Mouse (Mus musculus) heart, adult 8-10 months (tissue): ENCODE data around the gene Rufy3. TPM values are rescaled to one million over a fixed set of nuclear protein-coding genes. Genes with fewer than 3 reads are reported as not detected.
A peak's percentile ranks its signal among the peaks of the same experiment; 100 is the strongest.

Experiments used
- DNase-seq: peaks from one replicate; pipeline ENCODE4 v3.0.0; 2022; ENCODE audit warnings: low spot score
- total RNA-seq, 4 experiments: library from RNA; stranded (reverse); gene quantifications; 2 replicates each; pipeline ENCODE4 v1.2.4; 2022

Rufy3 gene
- total RNA-seq, 4 experiments from 2014 or later, result 12.8 to 16.1 (median 14.4) TPM

DNA sequence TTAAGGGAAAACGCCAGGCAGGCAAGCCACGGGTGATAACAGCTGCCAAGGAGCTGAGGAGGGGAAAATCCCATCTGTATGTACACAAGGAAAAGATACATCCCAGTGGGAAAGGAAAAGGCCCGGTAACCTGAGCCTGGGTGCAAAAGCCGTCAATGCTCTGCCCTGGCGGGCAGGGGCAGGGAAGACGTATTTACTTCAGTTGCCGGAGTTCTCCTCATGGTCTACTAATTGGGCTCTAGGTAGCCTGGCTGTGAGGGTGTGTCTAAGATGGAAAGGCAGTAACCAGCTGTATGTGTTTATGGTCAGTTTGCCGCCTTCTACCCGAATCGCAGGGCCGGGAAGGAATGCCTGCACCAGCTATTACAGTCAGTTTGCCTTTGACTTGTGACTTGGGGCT is 64.3 kb downstream of the Rufy3 start:
- DNase-seq, result no peak

DNA sequence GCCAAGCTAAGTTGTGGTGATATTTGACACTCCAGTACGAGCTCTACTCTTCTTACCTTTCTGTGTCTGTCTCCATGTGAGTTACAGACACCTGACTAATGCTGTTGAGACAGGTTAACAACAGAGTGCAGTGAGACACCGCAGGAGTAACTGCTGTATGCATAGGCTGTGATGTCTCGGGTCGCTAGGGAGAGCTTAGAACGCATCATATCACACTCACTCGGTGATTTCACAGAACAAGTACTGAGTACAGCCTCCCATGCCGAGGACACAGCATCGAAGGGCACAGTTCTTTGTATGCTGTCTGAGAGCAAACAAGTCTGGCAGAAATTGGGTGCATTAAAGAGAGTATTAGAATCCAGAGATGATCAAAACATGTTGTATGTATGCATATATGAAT is 65.1 kb downstream of the Rufy3 start:
- no peak for DNase-seq

DNA sequence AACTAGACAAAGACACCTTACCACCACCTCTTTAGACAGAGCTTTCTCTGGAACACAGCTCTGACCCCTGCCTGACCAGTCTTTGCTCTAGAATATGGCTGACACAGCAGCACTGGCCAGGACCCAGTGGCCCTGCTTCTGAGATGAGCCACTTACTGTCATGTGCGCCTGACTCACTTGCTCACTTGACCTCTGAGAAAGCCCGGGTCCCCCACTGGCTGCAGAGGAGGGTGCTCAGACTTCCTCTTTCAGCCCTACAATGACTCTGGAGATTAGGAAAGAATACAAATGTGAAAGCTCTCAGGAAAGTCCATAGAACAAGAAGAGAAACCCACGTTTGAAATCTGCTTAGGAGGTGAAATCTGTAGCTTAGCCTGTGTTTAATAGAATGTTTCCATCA is 66.0 kb downstream of the Rufy3 start:
- DNase-seq, result peak; percentile 55

DNA sequence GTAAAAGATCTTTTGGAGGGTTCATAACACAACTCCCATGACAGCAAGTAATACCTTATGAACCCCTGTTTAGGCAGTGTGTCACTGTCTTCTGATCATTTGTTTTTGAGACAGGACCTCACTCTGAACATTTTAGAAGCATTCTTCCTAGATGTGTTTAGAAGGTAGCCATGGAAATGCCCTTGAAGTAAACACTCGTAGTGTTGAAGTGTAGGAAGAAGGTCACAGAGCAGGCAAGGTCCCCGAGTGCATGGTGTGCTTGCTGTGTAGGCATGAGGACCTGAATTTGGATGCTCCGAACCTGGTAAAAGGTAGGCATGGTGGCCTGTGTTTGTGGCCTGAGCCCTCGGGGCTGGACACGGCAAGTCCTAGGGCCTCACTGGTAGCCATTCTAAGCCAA is 66.7 kb downstream of the Rufy3 start:
- DNase-seq, result no peak

DNA sequence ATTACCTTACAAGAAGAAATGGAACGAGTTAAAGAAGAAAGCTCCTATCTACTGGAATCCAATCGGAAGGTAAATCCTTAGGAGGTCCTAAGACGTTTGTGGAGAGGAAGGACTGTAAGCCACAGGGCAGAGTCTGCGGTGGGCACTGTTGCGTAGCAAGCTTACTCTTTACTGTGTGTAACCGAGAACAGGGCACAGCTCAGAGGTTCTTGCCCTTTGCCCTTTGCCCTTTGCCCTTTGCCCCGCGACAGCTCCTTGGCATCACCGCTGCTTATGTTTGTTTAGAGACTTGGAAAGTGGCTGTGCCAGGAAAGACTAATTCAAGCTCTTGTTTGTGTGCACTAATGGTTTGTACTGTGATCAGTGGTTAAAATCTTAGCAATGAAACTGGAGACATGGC is 67.6 kb downstream of the Rufy3 start:
- no peak for DNase-seq

DNA sequence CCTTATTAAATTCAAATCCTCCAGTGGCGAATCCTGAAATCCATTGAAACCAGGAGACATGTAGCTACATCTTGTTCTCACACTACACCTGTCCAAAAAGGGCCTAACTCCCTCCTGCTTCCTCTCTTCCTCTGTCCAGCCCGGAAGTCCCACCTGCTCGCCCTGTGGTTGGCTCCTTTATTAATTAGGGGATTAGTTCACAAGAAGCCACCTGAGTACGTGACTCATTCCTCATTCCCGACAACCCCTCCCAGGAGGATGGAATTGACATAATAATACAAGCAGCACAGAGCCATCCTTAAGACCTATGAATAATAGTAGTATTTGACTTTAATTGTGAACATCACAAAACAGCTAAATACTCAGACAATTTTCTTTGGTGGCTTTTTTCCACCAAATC is 69.2 kb downstream of the Rufy3 start:
- DNase-seq, result no peak

DNA sequence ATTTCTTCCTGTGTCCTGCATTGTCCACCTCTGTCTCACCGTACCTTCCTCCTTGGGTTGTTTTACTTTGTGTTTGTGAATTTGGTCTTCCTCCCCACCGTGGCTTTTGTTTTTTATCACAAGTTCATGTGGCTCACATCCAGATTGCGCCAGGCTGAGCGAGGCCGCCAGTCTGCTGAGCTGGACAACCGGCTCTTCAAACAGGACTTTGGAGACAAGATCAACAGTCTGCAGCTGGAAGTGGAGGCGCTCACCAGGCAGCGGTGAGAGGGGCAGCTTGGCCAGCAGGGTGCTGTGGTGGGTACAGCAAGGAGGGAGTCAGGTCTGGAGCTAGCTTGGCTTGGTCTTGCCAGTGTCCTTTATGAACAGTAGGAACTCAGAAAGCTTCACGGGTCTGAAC is 77.9 kb downstream of the Rufy3 start:
- no peak for DNase-seq

DNA sequence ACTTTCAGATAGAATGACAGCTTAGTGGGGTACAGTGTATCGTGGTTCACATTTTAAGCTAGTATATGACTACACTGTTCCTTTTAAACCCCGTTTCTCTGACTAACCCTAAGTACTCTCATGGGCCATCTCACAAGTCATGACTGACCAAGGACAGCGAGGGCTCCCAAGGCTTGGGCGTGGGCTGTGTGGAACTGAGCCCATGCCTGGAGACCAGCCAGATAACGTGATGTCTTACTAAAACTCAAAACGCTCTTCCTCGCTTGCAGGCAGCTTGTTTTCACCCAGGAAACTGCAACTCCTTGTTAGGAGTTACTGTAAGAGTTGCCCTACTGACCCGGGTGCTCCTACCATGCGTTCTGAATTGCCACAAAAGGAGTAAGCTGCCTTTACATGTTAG is 78.7 kb downstream of the Rufy3 start:
- no peak for DNase-seq

DNA sequence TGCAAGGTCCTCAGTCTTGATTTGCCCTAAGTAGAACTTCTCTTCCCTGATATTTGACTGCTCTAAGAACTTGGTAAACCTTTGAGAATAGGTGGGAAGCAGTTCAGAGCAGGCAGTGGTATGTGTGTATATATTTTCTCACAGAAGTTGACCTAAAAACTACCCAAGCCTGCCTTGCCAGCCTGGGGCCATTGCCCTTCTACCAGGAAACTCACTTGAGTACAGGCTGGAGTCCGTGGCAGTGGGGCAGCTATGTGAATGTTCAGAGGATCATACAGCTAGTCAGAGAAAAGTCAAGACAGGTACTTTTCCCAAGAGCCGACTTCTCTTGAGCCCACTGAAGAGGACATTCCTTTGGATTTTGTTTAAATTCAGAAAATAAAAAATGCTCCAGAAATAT is 80.1 kb downstream of the Rufy3 start:
- no peak for DNase-seq

DNA sequence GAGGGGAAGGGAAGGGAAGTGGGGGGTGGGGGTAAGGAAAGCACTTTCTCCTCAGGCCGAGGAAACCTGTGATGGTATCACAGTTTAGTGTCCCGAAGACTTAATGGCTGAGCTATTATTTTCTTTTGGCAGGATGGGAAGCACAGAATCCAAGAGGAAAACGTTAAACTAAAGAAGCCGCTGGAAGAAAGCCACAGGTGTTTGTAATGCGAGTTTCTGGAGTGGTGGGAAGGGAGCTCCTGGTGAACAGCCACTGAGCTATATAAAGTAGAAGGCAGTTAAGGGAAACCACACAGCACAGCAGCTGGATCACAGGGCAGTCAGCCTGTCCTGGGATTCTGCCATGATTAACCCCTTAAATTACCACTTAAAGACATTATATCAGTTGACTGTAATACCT is 80.6 kb downstream of the Rufy3 start:
- no peak for DNase-seq

DNA sequence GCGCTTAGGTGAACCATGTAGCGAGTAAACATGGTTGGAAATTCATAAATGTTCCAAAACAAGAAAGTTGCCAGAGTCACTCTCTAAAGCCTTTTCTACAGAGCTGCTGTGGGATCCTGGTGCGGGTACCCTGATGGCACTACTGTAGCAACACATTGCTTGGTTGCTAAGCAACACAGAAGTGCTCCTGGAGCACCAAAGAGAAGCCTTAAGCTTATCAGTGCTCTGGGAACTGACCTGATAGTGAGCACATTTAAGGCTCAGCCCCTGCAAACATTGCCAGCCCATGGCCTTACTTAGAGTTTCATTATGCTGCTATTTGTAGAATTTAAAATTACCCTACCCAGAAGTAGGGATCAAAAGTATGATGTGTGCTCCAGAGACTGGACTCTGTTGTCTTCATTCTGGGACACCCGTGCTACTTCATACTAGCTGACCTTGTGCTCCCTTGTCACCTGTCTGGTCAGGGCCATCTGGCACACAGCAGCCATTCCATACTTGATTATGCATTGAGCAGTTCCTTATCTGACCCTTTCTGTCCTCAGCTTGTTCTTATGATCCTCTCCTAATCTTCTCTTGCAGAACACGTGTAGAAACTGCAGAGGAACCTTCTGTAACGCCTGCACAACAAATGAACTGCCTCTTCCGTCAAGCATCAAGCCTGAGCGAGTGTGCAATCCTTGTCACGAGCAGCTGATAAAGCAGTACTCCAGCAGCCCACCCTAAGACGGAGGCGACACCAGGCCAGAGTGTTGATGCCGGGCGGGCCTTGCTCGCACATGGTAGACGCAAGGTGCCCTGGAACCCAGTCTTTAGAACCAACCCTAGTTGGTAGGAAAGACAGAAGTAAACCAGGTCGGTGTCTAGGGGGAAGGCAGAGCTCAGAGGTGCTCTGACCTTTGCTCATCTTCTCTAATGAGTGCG is 84.7 kb downstream of the Rufy3 start:
- no peak for DNase-seq

DNA sequence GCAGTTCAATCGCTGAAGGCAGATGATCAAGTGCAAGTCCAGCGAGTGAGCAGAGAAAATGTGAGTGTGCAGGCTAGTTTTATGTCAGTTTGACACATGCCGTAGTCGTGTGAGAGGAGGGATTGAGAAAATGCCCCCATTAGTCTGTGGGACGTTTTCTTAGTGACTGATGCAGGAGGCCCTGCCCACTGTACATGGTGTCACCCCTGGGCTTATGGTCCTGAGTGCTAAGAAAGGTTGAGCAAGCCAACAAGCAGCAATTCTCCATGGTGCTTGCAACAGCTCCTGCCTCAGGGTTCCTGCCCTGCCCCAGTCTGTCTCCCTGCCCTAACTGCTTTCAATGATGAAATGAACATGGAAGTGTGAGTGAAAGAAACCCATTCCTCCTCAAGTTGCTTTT is 87.7 kb downstream of the Rufy3 start:
- no peak for DNase-seq

DNA sequence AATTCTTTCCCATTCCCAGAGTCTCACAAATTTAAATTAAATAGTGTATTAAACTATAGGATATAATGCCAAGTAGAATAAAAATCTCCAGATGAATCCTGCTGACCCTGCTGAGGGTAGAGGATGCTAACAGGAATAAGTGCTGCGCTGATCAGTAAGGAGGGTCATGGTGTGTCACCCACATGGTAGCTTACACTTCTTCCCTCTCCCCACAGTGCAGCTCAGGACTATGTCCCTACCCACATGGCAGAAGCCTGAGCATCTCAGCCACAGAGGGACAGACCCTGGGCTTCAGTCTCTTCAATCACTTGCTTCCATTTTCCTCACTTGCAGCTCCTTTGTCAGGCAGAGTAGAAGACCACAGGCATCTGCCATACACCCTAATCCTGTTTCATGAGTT is 93.0 kb downstream of the Rufy3 start:
- no peak for DNase-seq

DNA sequence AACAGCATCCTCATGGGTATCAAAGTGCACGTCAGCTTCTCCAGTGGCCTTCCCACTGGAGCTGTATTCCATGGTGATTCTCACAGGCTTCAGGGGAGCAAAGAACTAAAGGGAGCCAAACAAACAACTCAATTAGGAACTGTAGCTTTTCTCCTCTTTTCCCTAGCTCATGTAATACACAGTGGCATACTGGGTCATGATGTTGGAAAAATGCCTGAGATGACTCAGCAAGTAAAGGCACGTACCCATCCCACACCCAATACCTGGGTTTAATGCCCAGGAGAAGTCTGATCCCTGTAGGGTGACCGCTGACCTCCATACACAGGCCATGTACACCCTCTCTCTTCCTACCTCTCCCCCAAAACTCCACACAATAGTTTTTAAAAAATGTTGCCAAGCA is 98.3 kb downstream of the Rufy3 start:
- DNase-seq, result no peak

DNA sequence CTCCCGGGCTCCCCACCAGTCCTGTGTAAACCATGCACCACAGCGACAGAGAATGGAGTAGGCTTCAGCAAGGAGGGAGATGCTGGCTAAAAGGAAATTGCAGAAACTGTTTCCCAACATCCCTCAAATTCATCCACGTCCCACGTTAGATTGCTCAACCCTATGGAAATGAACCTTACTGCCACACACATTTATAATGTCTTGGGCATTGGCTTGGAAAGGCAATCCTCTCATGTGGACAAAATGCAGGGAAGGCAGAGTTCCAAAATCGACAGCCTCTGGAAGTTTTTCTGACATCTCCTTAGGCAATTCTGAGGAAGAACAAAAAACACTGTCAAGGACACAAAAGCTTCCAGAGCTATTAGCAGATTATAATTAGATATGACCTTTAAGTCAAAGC is 99.0 kb downstream of the Rufy3 start:
- no peak for DNase-seq

DNA sequence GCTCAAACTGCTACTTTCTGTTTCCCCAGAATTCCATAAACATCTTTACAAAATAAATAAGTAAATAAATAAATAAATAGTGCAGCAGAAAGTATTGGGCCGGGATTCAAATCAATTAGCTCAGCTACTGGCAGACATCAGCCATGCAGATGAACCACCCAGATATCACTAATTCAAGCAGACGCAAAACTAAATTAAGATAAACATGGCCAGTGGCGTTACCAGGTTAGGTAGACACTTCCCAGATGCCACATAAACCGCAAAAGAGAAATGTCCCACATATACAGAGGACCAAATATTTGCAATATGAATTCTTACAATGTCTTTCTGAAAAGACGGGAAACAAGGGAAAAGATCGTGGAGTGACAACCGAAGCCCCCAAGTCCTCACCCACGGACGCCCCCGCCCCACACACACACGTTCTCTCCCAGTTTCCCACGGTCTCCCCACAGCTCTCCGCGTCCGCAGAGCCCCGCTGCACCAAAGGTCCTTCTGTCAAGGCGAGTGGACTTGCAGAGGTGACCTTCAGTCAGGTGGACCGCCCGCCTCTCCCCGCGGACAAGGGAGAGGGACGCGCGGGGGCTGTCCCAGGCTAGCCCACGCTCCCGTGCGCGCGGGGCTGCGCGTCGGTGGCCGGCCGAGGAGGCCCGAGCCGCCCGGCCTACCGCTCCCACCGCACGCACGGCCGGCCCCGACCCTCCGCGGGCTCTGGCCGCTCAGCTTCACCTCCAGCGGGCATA is 110.0 kb downstream of the Rufy3 start:
- DNase-seq, result no peak

DNA sequence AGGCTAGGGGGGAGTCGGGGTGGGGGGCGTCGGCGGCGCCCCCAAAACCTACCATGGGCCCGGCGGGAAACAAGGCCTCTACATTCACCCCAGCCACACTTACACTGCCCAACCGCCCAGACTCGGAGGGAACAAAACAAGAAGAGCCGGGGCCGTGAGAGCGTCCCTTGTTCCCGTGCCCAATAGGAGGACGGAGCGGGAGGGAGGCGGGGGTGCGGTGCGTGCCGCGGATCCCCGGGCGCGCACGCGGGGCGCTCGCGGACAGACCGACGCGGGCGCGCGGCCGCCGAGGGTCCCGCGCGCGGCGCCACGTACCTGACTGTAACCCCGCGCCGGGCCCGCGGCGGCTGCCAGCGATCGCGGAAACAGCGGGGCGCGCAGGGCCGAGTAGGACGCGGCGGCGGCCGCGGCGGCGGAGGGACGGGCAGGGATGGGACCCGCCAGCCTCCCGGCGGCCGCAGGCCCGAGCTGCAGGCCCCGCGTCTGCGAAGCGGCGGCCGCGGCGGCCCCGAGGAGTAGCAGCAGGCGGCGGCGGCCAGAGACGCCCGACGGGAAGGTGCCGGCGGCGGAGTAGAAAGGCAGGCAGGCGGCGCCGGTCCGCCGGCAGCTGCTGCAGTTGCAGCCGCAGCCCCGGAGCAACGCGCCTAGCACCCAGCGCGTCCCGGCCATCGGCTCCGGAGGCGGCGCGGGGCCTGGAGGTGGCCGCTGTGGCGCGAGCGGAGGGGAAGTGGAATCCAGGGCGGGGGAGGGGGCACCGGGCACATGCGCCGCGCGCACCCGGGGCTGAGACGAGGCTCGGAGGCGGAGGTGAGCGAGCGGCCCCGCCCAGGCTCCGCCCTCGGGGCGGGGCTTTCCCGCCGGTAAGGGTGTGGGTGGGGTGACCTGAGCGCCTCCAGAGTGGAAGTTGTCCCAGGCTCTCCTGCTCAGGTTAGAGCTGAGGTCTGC is 110.9 kb downstream of the Rufy3 start, which contains the start of gene Grsf1:
Gene Grsf1 (minus strand): TSS at position 729 of the 945 bp plus-strand sequence.
- peak; percentile 79 for DNase-seq

DNA sequence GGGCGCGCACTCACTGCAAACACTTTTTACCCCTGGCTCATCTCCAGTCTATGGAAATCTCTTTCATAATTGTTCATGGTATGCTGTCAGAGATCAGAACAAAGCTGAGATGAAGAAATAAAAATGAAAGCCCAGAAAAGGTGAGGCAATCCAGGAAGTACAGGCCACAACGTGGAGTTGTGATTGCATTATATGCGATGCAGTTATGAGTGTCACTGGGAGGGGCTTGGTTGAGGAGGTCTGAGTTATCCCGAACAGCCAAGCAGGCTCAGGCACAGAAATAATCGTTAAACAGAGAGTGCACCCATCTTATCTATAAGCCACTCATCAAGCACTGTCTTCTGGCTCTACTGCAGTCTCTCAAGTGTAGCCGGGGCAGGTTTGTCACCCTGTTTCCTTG is 114.1 kb downstream of the Rufy3 start:
- no peak for DNase-seq

DNA sequence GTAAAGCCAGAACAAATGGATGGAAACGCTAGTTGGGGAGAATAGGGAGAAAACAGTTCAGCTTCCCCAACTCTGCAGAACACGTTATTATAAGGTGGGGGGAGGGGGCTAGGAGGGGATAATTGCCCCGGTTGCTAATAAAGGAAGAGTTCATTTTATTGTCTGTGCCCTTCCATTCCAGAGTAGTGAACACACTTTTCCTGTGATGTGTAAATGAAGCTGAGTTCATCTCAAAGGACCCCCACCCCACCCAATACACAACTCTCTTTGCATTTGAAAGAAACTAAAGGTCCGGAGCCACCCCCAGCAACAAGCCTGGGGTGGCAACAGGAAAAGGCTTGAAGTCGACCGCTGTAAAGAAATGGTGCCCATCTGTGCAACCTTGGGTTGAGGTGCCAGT is 114.5 kb downstream of the Rufy3 start:
- DNase-seq, result no peak

DNA sequence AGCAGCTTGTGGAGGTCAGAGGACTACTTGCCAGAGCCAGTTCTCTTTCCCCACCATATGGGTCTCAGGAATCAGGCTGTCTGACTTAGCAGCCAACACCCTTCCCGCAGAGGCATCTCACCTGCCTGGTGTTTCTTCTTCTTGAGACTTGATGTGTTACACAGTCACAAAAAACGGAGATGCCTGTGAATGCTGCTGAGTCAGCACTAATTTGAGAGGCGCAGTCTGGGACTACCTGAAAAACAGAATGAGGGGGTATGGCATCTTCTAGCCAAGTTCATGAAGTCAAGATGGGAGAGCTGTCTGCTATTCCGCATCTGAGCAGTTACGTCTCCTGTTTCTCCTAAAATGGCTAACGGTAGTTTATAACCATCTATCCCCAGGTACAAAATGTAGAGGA is 115.7 kb downstream of the Rufy3 start:
- DNase-seq, result no peak

DNA sequence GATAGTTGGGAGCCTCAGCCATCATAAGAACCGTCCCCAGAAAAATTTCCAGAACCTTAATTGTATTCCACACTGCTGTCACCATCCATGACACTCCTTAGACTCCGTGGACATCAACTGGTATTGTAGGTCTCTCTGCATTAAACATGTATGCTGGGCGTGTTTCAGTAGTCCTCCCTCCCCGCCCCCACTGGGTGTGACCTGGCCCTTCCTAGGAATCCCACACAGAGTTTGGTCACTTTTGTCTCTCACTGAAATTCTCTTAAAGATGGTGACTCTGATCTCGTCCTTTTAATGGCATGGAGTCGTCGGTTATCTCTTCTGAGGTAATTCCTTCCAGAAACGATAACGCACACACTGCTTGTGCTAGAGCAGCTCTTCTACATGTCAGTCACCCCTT is 118.9 kb downstream of the Rufy3 start:
- no peak for DNase-seq

DNA sequence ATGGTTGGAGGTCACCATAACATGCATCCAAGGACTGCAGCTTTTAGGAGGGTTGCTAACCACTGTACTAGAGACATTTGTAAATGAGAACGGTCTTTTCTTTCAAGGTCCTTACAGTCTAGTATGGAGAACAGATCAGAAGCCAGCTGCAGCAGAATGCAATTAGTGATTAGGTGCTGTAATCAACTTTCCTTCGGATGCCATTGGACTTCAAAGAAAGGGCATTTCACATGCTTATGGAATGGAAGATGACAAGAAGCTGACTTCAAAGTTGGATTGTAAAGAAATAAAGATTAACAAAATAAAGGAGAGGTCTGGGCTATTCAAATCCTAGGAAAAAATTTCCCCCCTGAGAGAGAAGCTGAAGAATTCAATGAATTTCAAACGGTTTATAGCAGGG is 119.4 kb downstream of the Rufy3 start:
- no peak for DNase-seq
